Mouse (Mus musculus) ES-Bruce4 (cell line): ENCODE results near the gene Ccdc190. TPM values are rescaled to one million over a fixed set of nuclear protein-coding genes. Genes with fewer than 3 reads are reported as not detected.

Experiments used
- H3K27ac ChIP-seq: 2 replicates; pipeline ENCODE4 v1.5.1; 2012; ENCODE audit warnings: low read length, inconsistent platforms; ENCODE audit not compliant: insufficient read depth
- H3K27me3 ChIP-seq: 2 replicates; pipeline ENCODE4 v1.6.1; 2012; ENCODE audit warnings: mild to moderate bottlenecking, low read length, inconsistent platforms; ENCODE audit not compliant: control insufficient read depth, poor library complexity, insufficient read depth, severe bottlenecking
- H3K36me3 ChIP-seq: 2 replicates; pipeline ENCODE4 v1.6.1; 2012; ENCODE audit warnings: inconsistent platforms, mild to moderate bottlenecking, low read length, moderate library complexity; ENCODE audit not compliant: control insufficient read depth, poor library complexity, insufficient read depth, severe bottlenecking
- H3K4me1 ChIP-seq: one replicate; pipeline ENCODE4 v1.8.1; 2011; ENCODE audit warnings: low read length; ENCODE audit not compliant: control insufficient read depth, insufficient read depth
- H3K4me3 ChIP-seq: 2 replicates; pipeline ENCODE4 v1.5.1; 2011; ENCODE audit warnings: low read depth, mild to moderate bottlenecking, low read length
- H3K9ac ChIP-seq: 2 replicates; pipeline ENCODE4 v1.6.1; 2012; ENCODE audit warnings: low read depth, mild to moderate bottlenecking, inconsistent platforms; ENCODE audit not compliant: poor library complexity, severe bottlenecking
- H3K9me3 ChIP-seq: replicated peaks from 2 replicates; pipeline ENCODE4 v1.6.1; 2012; ENCODE audit warnings: mild to moderate bottlenecking, low read length, inconsistent platforms; ENCODE audit not compliant: control insufficient read depth, poor library complexity, insufficient read depth, severe bottlenecking
- CTCF ChIP-seq: IDR thresholded peaks from one replicate; pipeline ENCODE4 v1.8.1; 2011; ENCODE audit warnings: low read depth, low read length
- EP300 ChIP-seq: IDR thresholded peaks from 2 replicates; pipeline ENCODE4 v1.6.1; 2011; ENCODE audit warnings: low read depth, low read length; ENCODE audit not compliant: insufficient read depth
- POLR2A ChIP-seq: IDR thresholded peaks from one replicate; pipeline ENCODE4 v1.8.1; 2011; ENCODE audit warnings: low read length; ENCODE audit not compliant: insufficient read depth
- polyA plus RNA-seq: library from polyadenylated mRNA; stranded (reverse); fragments of >200 nt; gene quantifications from 2 replicates; pipeline ENCODE4 v1.2.4, GENCODE M21; 2011; ENCODE audit warnings: low read depth; ENCODE audit not compliant: missing spikeins, insufficient read depth, insufficient read length

Ccdc190 gene
- polyA plus RNA-seq, 1 experiment = not detected

GRCm38 (mm10) chr1:169970936-169971335, 42.5 kb downstream of the Ccdc190 start:
- H3K27me3 ChIP-seq = no peaks in the 10 kb centered on the region
- no peaks in the 10 kb centered on the region for H3K4me1 ChIP-seq

GRCm38 (mm10) chr1:169971998-169972397, 43.5 kb downstream of the Ccdc190 start:
- H3K36me3 ChIP-seq = no peaks in the 10 kb centered on the region
- H3K9ac ChIP-seq = no peak overlapping the region
- no peaks in the 10 kb centered on the region for H3K27me3 ChIP-seq
- TF ChIP-seq EP300 (no peak), POLR2A (no peak), CTCF (no peak)
- H3K9me3 ChIP-seq = no peaks in the 10 kb centered on the region
- no peak overlapping the region for H3K27ac ChIP-seq
- no peak overlapping the region for H3K4me3 ChIP-seq
- H3K4me1 ChIP-seq = no peaks in the 10 kb centered on the region

More at GRCm38 (mm10) chr1:169970936-169971335, 42.5 kb downstream of the Ccdc190 start:
- no peak overlapping the region for H3K4me3 ChIP-seq
- H3K9me3 ChIP-seq = no peaks in the 10 kb centered on the region
- no peak overlapping the region for H3K9ac ChIP-seq
- TF ChIP-seq EP300 = no peak
- TF ChIP-seq POLR2A = no peak
- TF ChIP-seq CTCF = no peak
- H3K27ac ChIP-seq = no peak overlapping the region
- no peaks in the 10 kb centered on the region for H3K36me3 ChIP-seq

GRCm38 (mm10) chr1:169977621-169978020, 49.2 kb downstream of the Ccdc190 start:
- Histone ChIP-seq H3K9me3 (no peaks in the 10 kb centered on the region), H3K27ac (no peak overlapping the region), H3K36me3 (no peaks in the 10 kb centered on the region), H3K9ac (no peak overlapping the region), H3K27me3 (no peaks in the 10 kb centered on the region), H3K4me3 (no peak overlapping the region), H3K4me1 (no peaks in the 10 kb centered on the region)
- TF ChIP-seq EP300 = no peak
- no peak for TF ChIP-seq POLR2A
- no peak for TF ChIP-seq CTCF

Other genes with a start within 250 kb of the Ccdc190 start
- 0.26 and 0.39 TPM in 2 replicates for gene Rgs4, start 181.0 kb upstream of the Ccdc190 start, polyA plus RNA-seq
- gene Hsd17b7, start 40.6 kb downstream of the Ccdc190 start, polyA plus RNA-seq = 20.7 and 22.4 TPM in 2 replicates
- 1.4 and 1.7 TPM in 2 replicates for gene Ddr2, start 182.1 kb downstream of the Ccdc190 start, polyA plus RNA-seq
- gene Uap1, start 246.3 kb downstream of the Ccdc190 start, polyA plus RNA-seq = 49.0 and 57.6 TPM in 2 replicates